Mouse (Mus musculus): ENCODE results near the gene Apela. TPM values are rescaled to one million over a fixed set of nuclear protein-coding genes. Genes with fewer than 3 reads are reported as not detected.

The Apela gene
- polyA plus RNA-seq, 1 experiment from 2014 or later, result 2.1 TPM

DNA sequence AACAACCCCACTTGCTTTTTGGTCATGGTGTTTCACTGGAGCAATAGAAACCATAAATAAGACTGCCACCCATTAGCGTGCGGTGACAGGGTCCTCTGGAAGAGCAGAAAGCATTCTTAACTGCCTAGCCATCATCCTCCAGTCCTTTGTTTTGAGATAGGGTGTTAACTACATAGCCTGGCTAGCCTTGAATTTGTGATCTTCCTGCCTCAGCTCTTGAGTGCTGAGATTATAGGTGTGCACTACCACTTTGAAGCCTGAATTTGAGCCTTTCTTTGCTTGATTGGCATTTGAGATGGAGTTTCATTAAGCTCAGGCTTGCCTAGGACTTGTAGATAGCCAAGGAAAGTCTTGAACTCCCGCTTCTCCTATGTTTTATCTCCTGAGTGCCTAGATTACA, 16.4 kb upstream of the Apela start:
- no peak for ATAC-seq (ENCODE audit: low FRiP score)
- H3K27ac ChIP-seq, result no peak overlapping the region
- no peaks in the 10 kb centered on the region for H3K36me3 ChIP-seq
- no peak overlapping the region for H3K4me2 ChIP-seq (replicated peaks)
- no peak overlapping the region for H3K9ac ChIP-seq
- no peaks in the 10 kb centered on the region for H3K9me3 ChIP-seq (replicated peaks)
- WGBS, result 94% methylated on average over 3 of the region's 3 CpGs
- H3K27me3 ChIP-seq, result no peaks in the 10 kb centered on the region
- no peaks in the 10 kb centered on the region for H3K4me1 ChIP-seq
- no peak overlapping the region for H3K4me3 ChIP-seq

DNA sequence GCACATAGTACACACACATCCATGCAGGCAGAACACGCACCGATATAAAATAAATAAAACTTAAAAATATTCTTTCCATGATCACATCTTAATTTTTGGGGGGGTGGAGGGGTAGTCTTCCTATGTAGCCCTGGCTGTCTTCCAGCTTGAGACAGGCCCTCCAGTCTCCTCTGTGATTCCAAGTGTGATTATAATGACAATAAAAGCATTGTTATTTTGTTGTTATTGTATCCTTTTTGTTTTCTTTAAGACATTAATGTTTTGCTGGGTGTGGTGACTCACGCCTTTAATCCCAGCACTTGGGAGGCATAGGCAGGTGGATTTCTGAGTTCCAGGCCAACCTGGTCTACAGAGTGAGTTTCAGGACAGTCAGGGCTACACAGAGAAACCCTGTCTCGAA, 10.7 kb upstream of the Apela start:
- H3K9me3 ChIP-seq (replicated peaks), result no peaks in the 10 kb centered on the region
- ATAC-seq (ENCODE audit: low FRiP score), result no peak
- H3K4me1 ChIP-seq, result peaks cover 5% of the 10 kb centered on the region; the same call in 1 of the 2 replicates
- WGBS, result 81% methylated on average over 4 of the region's 4 CpGs
- H3K36me3 ChIP-seq, result no peaks in the 10 kb centered on the region
- no peak overlapping the region for H3K27ac ChIP-seq
- H3K9ac ChIP-seq, result no peak overlapping the region
- no peak overlapping the region for H3K4me3 ChIP-seq
- H3K4me2 ChIP-seq (replicated peaks), result no peak overlapping the region
- H3K27me3 ChIP-seq, result no peaks in the 10 kb centered on the region

DNA sequence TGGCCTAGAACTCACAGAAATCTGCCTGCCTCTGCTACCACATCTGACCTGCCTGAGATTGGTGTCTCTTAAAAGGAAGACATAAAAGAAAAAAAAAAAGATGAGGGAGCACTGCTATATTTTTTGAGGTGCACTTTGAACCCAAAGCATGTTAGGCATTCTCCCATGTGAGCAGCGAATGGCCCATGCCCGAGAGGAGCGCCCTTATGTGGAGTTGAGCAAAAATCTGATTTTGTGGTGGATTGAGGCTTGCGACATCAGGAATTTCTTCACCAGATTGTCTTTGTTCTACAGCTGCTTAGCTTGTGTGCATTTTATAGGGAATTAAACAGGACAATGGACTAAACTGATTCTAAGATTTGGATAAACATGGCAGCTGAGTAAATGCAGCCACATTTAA, 10.1 kb upstream of the Apela start:
- H3K27me3 ChIP-seq, result no peaks in the 10 kb centered on the region
- no peaks in the 10 kb centered on the region for H3K9me3 ChIP-seq (replicated peaks)
- H3K4me1 ChIP-seq, result peaks cover 5% of the 10 kb centered on the region; the same call in 1 of the 2 replicates
- ATAC-seq (ENCODE audit: low FRiP score), result no peak
- no peak overlapping the region for H3K4me3 ChIP-seq
- no peaks in the 10 kb centered on the region for H3K36me3 ChIP-seq
- WGBS, result 98% methylated on average over 4 of the region's 4 CpGs
- H3K9ac ChIP-seq, result no peak overlapping the region
- no peak overlapping the region for H3K27ac ChIP-seq
- H3K4me2 ChIP-seq (replicated peaks), result no peak overlapping the region

DNA sequence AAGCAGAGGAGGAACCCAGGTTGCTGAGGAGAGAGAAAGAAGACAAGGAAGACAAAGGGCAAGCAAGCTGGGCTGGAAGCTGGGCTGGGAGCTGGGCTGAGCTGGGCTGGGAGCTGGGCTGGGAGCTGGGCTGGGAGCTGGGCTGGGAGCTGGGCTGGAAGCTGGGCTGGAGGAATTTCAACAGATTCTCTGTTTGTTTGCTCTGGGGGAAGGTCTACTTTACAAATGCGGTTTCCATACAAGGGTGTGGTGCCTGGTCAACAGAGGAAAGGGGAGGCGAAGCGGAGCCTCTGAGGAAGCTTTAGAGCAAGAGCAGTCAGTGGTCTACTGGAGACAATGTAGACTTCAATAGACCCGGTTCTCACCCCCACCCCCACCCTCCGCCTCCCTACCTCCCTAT, 9.4 kb upstream of the Apela start:
- 41% methylated on average over 5 of the region's 5 CpGs for WGBS
- H3K4me1 ChIP-seq, result peaks cover 5% of the 10 kb centered on the region; the same call in 1 of the 2 replicates
- H3K9me3 ChIP-seq (replicated peaks), result no peaks in the 10 kb centered on the region
- no peak overlapping the region for H3K4me3 ChIP-seq
- H3K27ac ChIP-seq, result no peak overlapping the region
- H3K27me3 ChIP-seq, result no peaks in the 10 kb centered on the region
- H3K9ac ChIP-seq, result no peak overlapping the region; the same call in 1 of the 2 replicates
- ATAC-seq (ENCODE audit: low FRiP score), result no peak
- H3K36me3 ChIP-seq, result no peaks in the 10 kb centered on the region
- H3K4me2 ChIP-seq (replicated peaks), result peak overlapping the region; percentile 19; the same call in 1 of the 2 replicates

DNA sequence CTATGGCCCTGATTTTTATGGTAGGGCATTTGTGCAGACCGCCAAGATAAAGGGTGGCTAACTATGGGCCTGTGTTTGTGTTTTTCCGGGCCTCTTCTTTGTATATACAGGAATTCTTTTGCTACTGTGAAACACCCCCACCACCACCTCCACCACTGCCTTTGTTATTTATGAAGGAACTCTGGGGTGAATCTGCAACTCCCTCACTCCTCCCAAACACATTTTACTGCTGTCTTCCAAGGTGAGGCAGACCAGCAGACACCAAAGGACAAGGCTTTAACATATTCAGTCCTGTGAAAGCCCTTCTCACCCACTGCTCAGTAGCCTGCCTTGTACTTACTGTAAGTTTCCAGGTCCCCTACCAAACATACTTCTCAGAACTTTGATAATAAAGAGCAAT, 3.0 kb downstream of the Apela start:
- H3K4me1 ChIP-seq, result peaks cover 13% of the 10 kb centered on the region
- no peak for ATAC-seq (ENCODE audit: low FRiP score)
- H3K9me3 ChIP-seq (replicated peaks), result no peaks in the 10 kb centered on the region
- H3K27me3 ChIP-seq, result no peaks in the 10 kb centered on the region
- no peak overlapping the region for H3K4me3 ChIP-seq
- H3K27ac ChIP-seq, result no peak overlapping the region
- no peaks in the 10 kb centered on the region for H3K36me3 ChIP-seq
- WGBS, result 42% methylated on average over 2 of the region's 2 CpGs
- no peak overlapping the region for H3K9ac ChIP-seq
- no peak overlapping the region for H3K4me2 ChIP-seq (replicated peaks)

DNA sequence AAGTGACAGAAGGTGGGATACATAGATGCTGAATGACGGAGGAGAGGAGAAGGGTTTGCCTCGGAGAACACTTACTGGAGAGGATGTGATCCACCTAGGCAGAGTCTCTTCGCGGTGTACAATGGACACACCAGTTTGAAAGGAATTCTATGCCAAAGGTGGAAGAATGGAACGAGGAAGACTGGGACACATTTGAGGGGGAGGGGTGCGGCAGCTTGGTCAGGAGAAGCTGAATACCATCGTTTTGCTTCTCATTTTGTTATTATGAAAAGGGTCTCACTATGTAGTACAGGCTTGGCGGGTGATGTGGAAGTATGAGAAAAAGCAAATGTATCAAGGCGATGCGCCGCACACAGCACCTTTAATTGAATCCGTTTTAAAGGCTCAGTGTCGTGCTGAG, 4.1 kb downstream of the Apela start:
- H3K36me3 ChIP-seq, result no peaks in the 10 kb centered on the region
- peaks cover 13% of the 10 kb centered on the region for H3K4me1 ChIP-seq
- no peak for ATAC-seq (ENCODE audit: low FRiP score)
- H3K9me3 ChIP-seq (replicated peaks), result no peaks in the 10 kb centered on the region
- H3K9ac ChIP-seq, result no peak overlapping the region
- H3K4me3 ChIP-seq, result no peak overlapping the region
- no peaks in the 10 kb centered on the region for H3K27me3 ChIP-seq
- no peak overlapping the region for H3K27ac ChIP-seq
- no peak overlapping the region for H3K4me2 ChIP-seq (replicated peaks)
- WGBS, result 87% methylated on average over 13 of the region's 13 CpGs

DNA sequence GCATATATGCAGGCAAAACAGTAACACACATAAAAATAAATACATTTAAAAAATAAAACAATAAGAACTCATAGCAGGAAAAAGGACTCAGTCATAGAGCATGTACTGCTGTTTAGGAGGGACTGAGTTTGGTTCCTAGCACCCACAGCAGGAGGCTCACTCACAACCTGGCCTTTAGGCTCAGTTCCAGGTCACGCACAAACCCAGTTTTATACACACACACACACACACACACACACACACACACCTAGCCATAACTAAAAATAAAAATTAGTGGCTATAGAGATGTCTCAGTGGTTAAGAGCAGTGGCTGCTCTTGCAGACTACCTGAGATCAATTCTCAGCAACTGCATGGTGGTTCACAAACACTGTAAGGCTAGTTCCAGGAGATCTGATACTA, 5.0 kb downstream of the Apela start:
- H3K4me3 ChIP-seq, result no peak overlapping the region
- H3K9me3 ChIP-seq (replicated peaks), result no peaks in the 10 kb centered on the region
- no peaks in the 10 kb centered on the region for H3K36me3 ChIP-seq
- no peak for ATAC-seq (ENCODE audit: low FRiP score)
- H3K4me2 ChIP-seq (replicated peaks), result no peak overlapping the region
- 82% methylated on average over 1 of the region's 1 CpGs for WGBS
- H3K9ac ChIP-seq, result no peak overlapping the region
- no peaks in the 10 kb centered on the region for H3K27me3 ChIP-seq
- H3K4me1 ChIP-seq, result peaks cover 9% of the 10 kb centered on the region
- H3K27ac ChIP-seq, result no peak overlapping the region

DNA sequence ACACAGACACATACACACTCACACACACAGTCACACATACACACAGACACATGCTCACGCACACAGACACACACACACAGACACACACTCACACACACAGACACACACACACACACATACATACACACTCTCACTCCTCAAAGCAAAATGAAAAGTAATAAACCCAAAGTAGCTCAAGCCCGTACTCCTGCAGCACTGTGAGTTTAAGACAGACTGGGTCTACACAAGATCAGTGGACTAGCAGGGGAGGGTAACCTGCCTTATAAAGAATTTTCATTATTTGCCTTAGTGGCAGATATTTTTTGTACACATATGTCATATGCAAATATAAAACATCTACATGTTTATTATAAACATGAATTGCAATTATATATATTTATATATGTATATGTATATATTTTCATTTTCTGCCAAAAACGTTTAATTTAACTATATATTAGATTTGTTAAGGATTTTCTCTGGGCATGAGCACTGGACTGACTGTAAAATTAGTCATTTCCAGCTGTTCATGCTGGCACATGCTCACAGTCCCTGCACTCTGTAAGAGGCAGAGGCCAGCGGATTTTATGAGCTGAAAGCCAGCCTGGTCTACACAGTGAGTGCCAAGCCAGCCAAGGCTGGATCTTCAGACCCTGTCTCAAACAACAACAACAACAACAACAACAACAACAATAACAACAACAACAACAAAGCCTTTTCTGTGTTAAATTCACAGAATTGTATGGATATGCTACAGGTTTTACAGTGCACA, 6.2 kb downstream of the Apela start:
- no peaks in the 10 kb centered on the region for H3K36me3 ChIP-seq
- no peaks in the 10 kb centered on the region for H3K9me3 ChIP-seq (replicated peaks)
- H3K4me2 ChIP-seq (replicated peaks), result no peak overlapping the region
- no peaks in the 10 kb centered on the region for H3K27me3 ChIP-seq
- WGBS, result 85% methylated on average over 4 of the region's 4 CpGs
- H3K4me3 ChIP-seq, result no peak overlapping the region
- peaks cover 9% of the 10 kb centered on the region for H3K4me1 ChIP-seq
- no peak overlapping the region for H3K9ac ChIP-seq
- ATAC-seq (ENCODE audit: low FRiP score), result no peak
- no peak overlapping the region for H3K27ac ChIP-seq

DNA sequence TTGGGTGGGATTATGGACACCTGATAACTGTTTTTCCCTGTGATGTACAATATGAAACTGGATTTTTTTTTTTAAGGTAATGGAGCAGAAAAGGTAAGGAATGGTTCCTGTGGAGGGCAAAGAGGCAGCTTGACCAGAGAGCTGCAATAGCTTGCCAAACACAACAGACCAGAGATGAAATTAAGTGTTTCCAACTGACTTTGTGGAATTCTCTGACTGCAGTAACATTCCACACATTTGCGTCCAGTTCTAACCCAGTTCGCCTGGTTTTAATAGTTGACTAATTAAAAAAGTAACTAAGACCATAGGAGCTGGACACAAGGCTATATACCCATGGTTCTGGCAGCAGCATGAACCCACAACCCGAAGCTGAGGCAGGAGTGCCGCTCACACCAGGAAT, 7.4 kb downstream of the Apela start:
- H3K9me3 ChIP-seq (replicated peaks), result no peaks in the 10 kb centered on the region
- H3K4me1 ChIP-seq, result peaks cover 3% of the 10 kb centered on the region; the same call in 1 of the 2 replicates
- 92% methylated on average over 4 of the region's 4 CpGs for WGBS
- no peak overlapping the region for H3K4me2 ChIP-seq (replicated peaks)
- no peak overlapping the region for H3K27ac ChIP-seq
- no peak overlapping the region for H3K9ac ChIP-seq
- no peak overlapping the region for H3K4me3 ChIP-seq
- no peak for ATAC-seq (ENCODE audit: low FRiP score)
- H3K27me3 ChIP-seq, result no peaks in the 10 kb centered on the region
- no peaks in the 10 kb centered on the region for H3K36me3 ChIP-seq

DNA sequence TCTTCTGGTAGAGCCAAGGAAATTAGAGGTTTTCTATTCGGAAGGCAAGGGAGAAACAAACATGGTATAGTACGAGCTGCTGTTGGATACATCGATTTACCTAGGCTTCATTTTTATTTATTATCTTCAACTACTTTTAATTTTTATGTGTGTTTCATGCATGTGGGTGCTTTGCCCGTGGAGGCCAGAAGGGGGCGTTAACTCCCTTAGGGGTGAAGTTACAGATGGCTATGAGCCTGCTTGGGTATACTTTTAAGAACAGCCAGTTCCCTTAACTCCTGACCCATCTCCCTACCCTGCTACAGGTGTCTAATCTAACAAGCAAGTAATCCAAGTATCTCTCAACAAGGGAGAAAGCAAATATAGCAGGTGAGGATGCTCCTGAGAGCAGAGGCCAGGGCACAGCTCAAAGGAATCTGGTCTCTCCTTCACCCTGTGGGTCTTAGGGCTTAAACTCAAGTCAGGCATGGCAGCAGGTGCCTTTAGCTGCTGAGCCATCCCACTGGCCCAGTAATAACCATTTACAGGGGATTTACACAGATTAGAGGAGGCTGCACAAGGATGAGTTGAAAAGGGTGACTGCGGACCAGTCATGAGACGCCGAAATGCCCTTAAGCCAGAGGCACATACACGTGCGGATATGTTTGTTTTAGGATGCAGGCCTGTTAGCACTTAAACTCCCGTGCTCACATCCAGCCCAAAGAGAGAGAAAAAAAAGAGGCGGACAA, 8.0 kb downstream of the Apela start:
- Histone ChIP-seq H3K9me3 (replicated peaks) (no peaks in the 10 kb centered on the region), H3K9ac (no peak overlapping the region), H3K36me3 (no peaks in the 10 kb centered on the region), H3K27me3 (no peaks in the 10 kb centered on the region), H3K4me3 (no peak overlapping the region), H3K4me2 (replicated peaks) (no peak overlapping the region), H3K4me1 (peaks cover under 1% of the 10 kb centered on the region; the same call in 1 of the 2 replicates), H3K27ac (no peak overlapping the region)
- 82% methylated on average over 12 of the region's 12 CpGs for WGBS
- ATAC-seq (ENCODE audit: low FRiP score), result no peak

DNA sequence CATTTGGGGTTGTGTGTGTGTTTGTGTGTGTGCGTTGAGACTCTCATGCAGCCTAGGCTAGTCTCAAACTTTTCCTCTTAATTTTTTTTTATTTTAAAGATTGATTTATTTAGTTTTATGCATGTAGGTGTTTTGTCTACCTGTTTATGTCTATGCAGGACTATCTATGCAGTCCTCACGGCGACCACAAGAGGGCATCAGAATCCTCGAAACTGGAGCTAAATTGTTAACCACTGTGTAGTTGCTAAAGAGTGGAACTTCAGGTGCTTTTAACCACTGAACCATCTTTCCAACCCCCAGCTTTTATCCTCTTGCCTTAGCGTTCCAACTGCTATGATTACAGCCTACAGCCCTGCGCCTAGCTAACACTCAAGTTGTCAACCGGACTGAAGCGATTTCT, 14.7 kb downstream of the Apela start:
- Histone ChIP-seq H3K27me3 (no peaks in the 10 kb centered on the region), H3K9ac (no peak overlapping the region), H3K4me3 (no peak overlapping the region), H3K27ac (no peak overlapping the region), H3K4me2 (replicated peaks) (no peak overlapping the region), H3K4me1 (no peaks in the 10 kb centered on the region), H3K36me3 (no peaks in the 10 kb centered on the region), H3K9me3 (replicated peaks) (no peaks in the 10 kb centered on the region)
- ATAC-seq (ENCODE audit: low FRiP score), result no peak
- 48% methylated on average over 8 of the region's 8 CpGs for WGBS

DNA sequence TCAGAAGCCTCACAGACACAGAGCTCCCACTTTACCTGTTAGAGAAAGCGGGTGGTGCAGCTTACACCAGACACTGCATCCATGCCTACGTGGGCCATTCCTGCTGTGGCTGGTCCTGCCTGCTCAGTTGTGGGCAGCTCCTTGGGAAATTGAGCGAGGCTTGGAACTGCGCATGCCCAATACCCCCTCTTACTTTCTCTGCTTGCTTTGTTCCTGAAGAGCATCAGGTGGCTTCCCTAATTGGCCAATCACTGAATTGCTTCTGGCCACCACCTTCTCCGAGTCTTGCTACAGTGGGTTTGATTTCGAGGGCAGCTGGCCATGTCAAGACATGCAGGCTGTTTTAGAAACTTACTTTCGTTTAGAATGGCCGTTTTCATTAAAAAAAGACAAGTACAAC, 18.7 kb downstream of the Apela start, which contains the start of the genes Trim61 and Trim60:
TSS of gene Trim61 (minus strand) at position 101 of the 400 bp plus-strand sequence.
TSS of gene Trim60 (minus strand) at position 162 of the 400 bp plus-strand sequence.
- H3K4me1 ChIP-seq, result no peaks in the 10 kb centered on the region
- WGBS, result 85% methylated on average over 8 of the region's 8 CpGs
- H3K4me2 ChIP-seq (replicated peaks), result no peak within 1 kb of the TSS
- H3K9me3 ChIP-seq (replicated peaks), result no peaks in the 10 kb centered on the region
- no peaks in the 10 kb centered on the region for H3K27me3 ChIP-seq
- no peak within 1 kb of the TSS for H3K9ac ChIP-seq
- ATAC-seq (ENCODE audit: low FRiP score), result no peak
- no peaks in the 10 kb centered on the region for H3K36me3 ChIP-seq
- H3K4me3 ChIP-seq, result no peak within 1 kb of the TSS
- H3K27ac ChIP-seq, result no peak within 1 kb of the TSS
